Mouse (Mus musculus) layer of hippocampus, adult 8-10 months (tissue): ENCODE measurements around the gene 9930104L06Rik. TPM values are rescaled to one million over a fixed set of nuclear protein-coding genes. Genes with fewer than 3 reads are reported as not detected.

Experiments used
- DNase-seq, 2 experiments: peaks; one replicate each; pipeline ENCODE4 v3.0.0; 2022; ENCODE audit warnings: low spot score in 2 of 2
- total RNA-seq, 4 experiments: library from RNA; stranded (reverse); gene quantifications; 2 replicates each; pipeline ENCODE4 v1.2.4; 2022

Gene 9930104L06Rik
- total RNA-seq, 4 experiments from 2014 or later = 19.6 to 26.9 (median 25.3) TPM

GRCm38 (mm10) chr4:124959062-124959461 is 22.2 kb downstream of the 9930104L06Rik start:
- no peak for DNase-seq

GRCm38 (mm10) chr4:124960940-124961339 is 24.1 kb downstream of the 9930104L06Rik start:
- DNase-seq = no peak

- DNase-seq = no peak
Measured at GRCm38 (mm10) chr4:124962576-124962975, 25.7 kb downstream of the 9930104L06Rik start.

GRCm38 (mm10) chr4:124964912-124965599 is 28.2 kb downstream of the 9930104L06Rik start:
- no peak for DNase-seq

- DNase-seq = no peak
Measured at GRCm38 (mm10) chr4:124968711-124969110, 31.9 kb downstream of the 9930104L06Rik start.

- DNase-seq = no peak
Measured at GRCm38 (mm10) chr4:124969219-124969848, 32.5 kb downstream of the 9930104L06Rik start.

GRCm38 (mm10) chr4:124970194-124970593 is 33.3 kb downstream of the 9930104L06Rik start:
- no peak for DNase-seq

GRCm38 (mm10) chr4:124970677-124971076 is 33.8 kb downstream of the 9930104L06Rik start:
- DNase-seq = no peak

GRCm38 (mm10) chr4:124971094-124971493 is 34.2 kb downstream of the 9930104L06Rik start:
- DNase-seq = no peak

GRCm38 (mm10) chr4:124972316-124972715 is 35.5 kb downstream of the 9930104L06Rik start:
- DNase-seq = no peak

- DNase-seq = no peak
Measured at GRCm38 (mm10) chr4:124973296-124973695, 36.4 kb downstream of the 9930104L06Rik start.

GRCm38 (mm10) chr4:124978201-124978600 is 41.4 kb downstream of the 9930104L06Rik start:
- no peak for DNase-seq

- DNase-seq = no peak
Measured at GRCm38 (mm10) chr4:124983893-124984526, 47.2 kb downstream of the 9930104L06Rik start.

GRCm38 (mm10) chr4:124984871-124985670 is 48.2 kb downstream of the 9930104L06Rik start:
- no peak for DNase-seq

GRCm38 (mm10) chr4:124985671-124986602 is 49.1 kb downstream of the 9930104L06Rik start, which contains the start of gene Rspo1:
TSS of gene Rspo1 (plus strand) at chr4:124986430.
- no peak for DNase-seq

- no peak for DNase-seq
Measured at GRCm38 (mm10) chr4:124986739-124987710, 50.2 kb downstream of the 9930104L06Rik start.

GRCm38 (mm10) chr4:124987711-124988097 is 50.9 kb downstream of the 9930104L06Rik start:
- DNase-seq = no peak

GRCm38 (mm10) chr4:124988382-124988781 is 51.5 kb downstream of the 9930104L06Rik start:
- DNase-seq = no peak

- no peak for DNase-seq
Measured at GRCm38 (mm10) chr4:124989787-124990253, 53.0 kb downstream of the 9930104L06Rik start.
